Mouse (Mus musculus) yolk sac, embryonic 10.5 days (tissue): ENCODE results near the gene Zbtb22.

Experiments used
- DNase-seq: peaks from one replicate; pipeline ENCODE4 v3.0.0-alpha.2; 2017; ENCODE audit warnings: low spot score

Gene Zbtb22

DNA sequence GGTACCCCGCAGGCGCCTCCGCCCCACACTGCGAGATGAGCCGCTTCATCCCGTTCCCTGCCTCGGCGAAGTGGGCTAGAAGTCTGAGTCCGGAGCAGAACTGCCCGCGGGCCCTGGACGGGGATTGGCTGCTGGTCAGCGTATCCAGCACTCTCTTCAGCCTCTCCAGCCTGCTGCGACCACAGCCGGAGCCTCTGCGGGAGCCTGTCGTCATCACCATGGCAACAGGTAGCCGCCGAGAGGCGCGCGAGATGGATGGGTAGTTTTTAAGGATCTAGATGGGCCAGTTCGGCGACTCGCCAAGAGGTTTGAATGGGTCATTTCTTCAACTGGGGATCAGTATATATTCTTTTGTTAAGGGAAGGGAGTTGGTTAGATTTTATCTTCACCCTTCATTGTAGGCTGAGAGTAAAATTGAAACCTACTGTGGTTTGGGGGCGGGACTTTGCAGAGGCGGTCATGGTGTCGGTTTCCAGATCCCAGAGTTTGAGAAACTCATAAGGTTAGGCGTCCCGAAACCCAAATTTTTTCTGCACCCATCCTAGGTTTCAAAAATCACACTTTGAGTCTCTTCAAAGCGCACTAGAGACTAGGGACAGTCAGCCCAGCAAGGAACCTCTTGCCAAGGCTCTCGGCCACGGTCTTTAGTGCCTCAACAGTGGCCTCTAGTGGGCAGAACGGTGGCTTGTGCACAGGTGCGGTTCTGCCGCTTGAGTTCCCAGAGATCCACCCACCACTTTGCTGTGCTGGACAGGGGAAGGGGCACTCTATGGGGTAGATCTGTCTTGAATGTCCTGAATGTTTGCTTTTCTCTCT, 4.8 kb downstream of the Zbtb22 start:
- peak; percentile 84 for DNase-seq

DNA sequence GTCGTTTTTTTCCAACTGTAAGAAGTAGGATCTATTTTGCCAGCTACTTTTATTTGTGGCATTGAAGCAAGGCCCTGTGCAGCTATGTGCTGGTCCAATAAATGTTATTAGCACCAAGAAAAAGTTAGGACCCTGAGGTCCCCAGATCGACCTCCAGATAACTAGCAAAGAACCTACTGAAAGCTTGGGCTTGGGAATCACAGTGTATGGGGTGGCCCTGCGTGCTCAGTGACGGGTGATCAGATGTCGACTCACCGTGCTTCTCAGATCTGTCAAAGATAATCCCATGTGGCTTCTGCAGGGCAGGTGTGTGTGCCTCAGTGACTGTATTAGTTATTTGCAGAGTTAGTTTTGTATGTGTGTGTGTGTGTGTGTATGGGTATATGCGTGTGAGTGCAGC, 5.7 kb downstream of the Zbtb22 start:
- no peak for DNase-seq

DNA sequence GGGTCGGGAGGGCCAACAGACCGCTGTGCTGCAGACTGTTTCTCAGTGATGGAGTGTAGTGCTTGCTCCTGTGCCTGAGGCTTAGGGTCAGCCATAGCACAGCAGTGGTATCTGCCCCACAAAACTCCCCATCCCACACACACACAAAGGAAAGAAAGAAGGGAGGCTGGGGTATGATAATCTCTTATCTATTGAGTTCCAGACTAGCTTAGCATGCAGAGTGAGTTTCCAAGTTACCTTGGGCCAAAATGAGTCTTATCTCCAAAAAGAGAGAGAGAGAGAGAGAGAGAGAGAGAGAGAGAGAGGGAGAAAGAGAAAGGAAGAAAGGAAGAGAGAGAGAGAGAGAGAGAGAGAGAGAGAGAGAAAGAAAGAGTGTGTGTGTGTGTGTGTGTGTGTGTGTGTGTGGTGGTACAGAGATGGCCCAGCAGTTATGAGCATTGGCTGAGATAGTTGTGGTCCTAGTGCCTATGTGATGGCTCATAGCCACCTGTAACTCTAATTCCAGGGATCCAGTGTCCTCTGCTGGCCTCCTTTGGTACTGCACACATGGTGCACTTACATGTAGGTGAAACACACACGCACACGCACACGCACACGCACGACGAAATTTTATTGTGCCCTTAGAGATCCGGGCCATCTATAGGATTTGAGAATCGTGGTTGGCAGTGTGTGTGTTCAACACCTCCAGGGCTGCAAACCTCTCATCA, 9.0 kb downstream of the Zbtb22 start:
- no peak for DNase-seq

DNA sequence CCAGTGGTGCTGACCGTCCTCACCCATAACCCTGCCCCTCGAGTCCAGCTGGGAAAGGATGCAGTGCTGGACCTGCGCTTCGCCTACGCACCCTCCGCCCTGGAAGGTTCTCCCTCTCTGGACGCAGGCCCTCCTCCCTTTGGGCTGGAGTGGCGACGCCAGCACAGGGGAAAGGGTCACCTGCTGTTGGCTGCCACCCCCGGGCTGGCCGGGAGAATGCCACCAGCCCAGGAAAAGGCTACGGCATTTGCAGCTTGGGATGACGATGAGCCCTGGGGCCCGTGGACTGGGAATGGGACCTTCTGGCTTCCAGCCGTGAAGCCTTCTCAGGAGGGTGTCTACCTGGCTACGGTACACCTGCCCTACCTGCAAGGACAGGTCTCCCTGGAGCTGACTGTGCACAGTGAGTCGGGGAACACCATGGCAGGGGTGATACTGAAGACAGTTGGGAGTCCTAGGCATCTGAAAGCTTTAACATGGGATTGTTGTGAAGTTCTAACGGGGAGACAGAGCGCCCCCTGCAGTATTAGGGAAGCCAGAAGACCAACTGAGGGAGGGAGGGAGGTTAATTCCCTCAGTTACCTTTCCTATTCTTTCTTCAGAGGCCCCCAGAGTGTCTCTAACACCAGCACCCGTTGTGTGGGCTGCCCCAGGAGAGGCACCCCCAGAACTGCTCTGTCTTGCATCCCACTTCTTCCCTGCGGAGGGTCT, 9.9 kb downstream of the Zbtb22 start:
- DNase-seq, result no peak

DNA sequence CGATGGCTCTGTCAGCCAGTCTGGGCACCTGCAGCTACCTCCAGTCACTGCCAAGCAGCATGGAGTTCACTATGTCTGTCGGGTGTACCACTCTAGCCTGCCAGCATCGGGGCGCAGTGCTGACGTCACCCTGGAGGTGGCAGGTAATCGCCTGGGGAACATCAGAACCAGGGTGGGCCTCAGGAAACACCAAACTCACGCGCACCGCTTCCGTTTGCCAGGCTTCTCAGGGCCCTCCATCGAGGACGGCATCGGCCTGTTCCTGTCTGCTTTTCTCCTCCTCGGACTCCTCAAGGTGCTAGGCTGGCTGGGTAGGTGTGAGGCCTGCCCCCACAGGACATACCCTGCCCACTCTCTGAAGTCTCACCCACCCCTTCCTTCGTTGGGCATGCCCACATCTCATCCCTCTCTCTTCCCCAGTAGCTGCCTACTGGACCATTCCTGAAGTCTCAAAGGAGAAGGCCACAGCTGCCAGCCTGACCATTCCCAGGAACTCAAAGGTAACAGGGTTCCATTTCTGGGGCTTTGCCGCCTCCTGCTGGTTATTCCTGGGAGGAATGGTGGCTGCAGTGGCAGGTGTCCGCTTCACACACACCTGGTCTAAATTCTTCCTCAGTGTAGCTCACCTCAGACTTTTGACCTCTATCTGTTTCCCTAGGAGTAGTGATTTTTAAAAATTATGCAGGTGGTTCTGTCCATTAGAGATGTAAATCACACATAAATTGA, 10.7 kb downstream of the Zbtb22 start:
- no peak for DNase-seq

DNA sequence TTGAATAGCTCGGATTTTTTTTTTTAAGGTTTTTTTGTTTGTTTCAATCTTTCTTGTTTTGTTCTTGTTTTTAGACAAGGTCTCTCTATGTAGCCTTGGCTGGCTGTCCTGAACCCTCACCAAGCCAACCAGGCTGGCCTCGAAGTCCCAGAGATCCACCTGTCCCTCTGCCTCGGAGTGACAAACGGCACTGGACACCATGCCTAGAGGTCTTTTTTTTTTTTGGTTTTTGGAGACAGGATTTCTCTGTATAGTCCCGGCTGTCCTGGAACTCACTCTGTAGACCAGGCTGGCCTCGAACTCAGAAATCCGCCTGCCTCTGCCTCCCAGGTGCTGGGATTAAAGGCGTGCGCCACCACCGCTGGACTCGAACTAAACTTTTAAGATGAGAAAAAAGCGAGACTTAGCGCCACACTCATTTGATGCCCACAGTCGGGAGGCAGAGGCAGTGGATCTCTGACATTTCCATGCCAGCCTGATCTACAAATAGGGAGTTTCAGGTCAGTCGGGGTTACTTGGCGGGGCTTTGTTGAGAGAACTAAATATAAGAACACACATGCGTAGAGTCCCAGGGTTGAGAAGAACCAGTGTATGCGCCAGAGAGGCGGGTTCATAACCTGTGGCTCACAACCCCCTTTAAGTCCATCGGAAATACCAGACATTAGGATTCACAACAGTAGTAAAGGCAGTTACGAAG, 12.7 kb downstream of the Zbtb22 start:
- no peak for DNase-seq

- peak; percentile 93 for DNase-seq
These were observed 13.9 kb downstream of the Zbtb22 start, which contains the start of gene Rgl2 for GRCm38 (mm10) chr17:33929371-33930279. Gene Rgl2, plus strand, starts transcription at chr17:33929543.

- DNase-seq, result peak; percentile 69
These were observed 14.8 kb downstream of the Zbtb22 start for GRCm38 (mm10) chr17:33930280-33931158.

DNA sequence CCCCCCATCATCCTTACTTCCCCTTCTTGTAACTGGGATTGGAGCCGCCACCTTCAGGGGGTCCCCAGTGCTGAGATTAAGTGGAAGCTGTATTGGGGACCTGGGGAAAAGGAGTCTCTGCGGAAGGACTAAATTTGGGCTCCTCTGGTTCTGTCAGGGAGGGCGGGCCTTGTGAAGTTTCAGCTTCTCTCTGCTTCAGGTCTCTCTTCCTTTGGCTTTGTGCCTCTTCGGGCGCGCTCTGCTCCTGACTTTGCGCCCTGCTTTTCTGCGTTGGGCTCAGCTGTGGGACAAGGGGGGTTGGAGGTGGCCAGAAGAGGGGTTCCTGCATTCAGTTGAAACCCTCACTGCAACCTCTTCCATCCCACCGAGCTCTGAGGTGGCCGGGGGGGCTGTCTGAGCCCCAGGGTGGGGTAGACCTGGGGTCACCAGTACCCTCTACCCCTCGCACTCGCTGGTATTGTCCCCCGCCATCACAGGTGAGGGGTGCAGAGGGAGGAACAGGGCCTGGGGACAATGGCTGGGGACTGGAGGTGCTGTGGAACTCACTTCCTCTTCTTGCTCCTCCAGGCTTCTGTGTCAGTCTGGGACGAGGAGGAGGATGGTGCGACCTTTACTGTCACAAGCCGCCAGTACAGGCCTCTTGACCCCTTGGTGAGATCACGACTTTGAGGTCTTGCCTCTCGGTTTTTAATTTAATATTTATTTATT, 15.6 kb downstream of the Zbtb22 start:
- no peak for DNase-seq

DNA sequence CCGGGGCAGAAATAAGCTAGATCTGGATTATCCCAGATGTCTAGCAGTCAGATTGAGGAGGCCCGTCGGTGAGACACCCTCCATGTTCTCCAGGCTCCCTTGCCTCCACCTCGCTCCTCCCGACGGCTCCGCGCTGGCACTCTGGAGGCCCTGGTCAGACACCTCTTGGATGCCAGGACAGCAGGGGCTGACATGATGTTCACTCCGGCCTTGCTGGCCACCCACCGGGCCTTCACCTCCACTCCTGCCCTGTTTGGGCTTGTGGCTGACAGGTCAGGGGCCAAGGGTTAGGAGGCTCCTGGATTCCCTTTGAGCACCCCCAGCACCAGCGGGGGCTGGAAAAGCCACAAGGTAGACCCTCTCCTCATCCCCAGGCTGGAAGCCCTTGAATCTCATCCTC, 16.2 kb downstream of the Zbtb22 start:
- no peak for DNase-seq

- no peak for DNase-seq
These were observed 16.7 kb downstream of the Zbtb22 start for GRCm38 (mm10) chr17:33932448-33932847.

- no peak for DNase-seq
These were observed 17.3 kb downstream of the Zbtb22 start for GRCm38 (mm10) chr17:33932970-33933369.

GRCm38 (mm10) chr17:33935422-33936055, 19.8 kb downstream of the Zbtb22 start:
- peak; percentile 77 for DNase-seq

GRCm38 (mm10) chr17:33936993-33937392, 21.3 kb downstream of the Zbtb22 start:
- no peak for DNase-seq

DNA sequence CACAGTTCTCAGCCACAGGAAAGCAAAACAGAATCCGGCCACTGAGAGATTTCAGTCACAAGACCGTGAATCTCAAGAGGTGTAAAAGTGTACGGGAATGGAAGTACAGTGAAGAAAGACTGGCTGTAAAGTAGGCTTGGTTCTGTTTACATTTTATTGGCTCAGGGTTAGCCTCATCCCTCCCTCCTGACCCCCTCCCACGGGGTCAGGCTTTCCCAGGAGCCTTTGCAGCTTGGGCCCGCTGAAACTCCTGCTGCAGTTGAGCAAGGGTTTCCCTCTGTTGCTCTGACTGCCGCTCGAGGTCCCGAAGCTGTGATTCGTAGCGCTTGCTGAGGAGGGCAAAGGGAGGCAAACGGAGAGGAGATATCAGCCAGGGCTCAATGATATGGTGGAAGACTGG, 23.1 kb downstream of the Zbtb22 start:
- no peak for DNase-seq

GRCm38 (mm10) chr17:33940206-33940805, 24.6 kb downstream of the Zbtb22 start, which contains the start of the genes Pfdn6 and Wdr46:
Gene Pfdn6, minus strand, starts transcription at chr17:33940343.
Gene Wdr46, plus strand, starts transcription at chr17:33940660.
- peak; percentile 91 for DNase-seq

GRCm38 (mm10) chr17:33940981-33941380, 25.3 kb downstream of the Zbtb22 start:
- DNase-seq, result no peak

GRCm38 (mm10) chr17:33941381-33941780, 25.7 kb downstream of the Zbtb22 start:
- DNase-seq, result no peak
